Mouse (Mus musculus) lung, embryonic 15.5 days (tissue): Measurements from ENCODE around the gene Cnot10. TPM values are rescaled to one million over a fixed set of nuclear protein-coding genes. Genes with fewer than 3 reads are reported as not detected.

Source experiments
- ATAC-seq: fragments of 200-750 bp; cut with Nextera tagmentation; 2 replicates; pipeline ENCODE4 v1.8.0; 2017; ENCODE audit warnings: moderate number of reproducible peaks, borderline replicate concordance; ENCODE audit not compliant: low FRiP score, low TSS enrichment; ENCODE audit errors: extremely low read depth
- H3K27ac ChIP-seq: fragments of 300-500 bp; sonication (generic); 2 replicates; pipeline ENCODE4 v1.5.1; 2015; ENCODE audit warnings: moderate library complexity, mild to moderate bottlenecking, inconsistent platforms
- H3K27me3 ChIP-seq: fragments of 300-500 bp; sonication (generic); 2 replicates; pipeline ENCODE4 v1.6.1; 2015; ENCODE audit warnings: inconsistent platforms
- H3K36me3 ChIP-seq: fragments of 300-500 bp; sonication (generic); 2 replicates; pipeline ENCODE4 v1.6.1; 2015; ENCODE audit warnings: inconsistent platforms
- H3K4me1 ChIP-seq: fragments of 300-500 bp; sonication (generic); 2 replicates; pipeline ENCODE4 v1.6.1; 2015; ENCODE audit warnings: inconsistent platforms
- H3K4me2 ChIP-seq: fragments of 300-500 bp; sonication (generic); 2 replicates; pipeline ENCODE4 v1.6.1; 2015; ENCODE audit warnings: inconsistent platforms, mild to moderate bottlenecking, moderate library complexity
- H3K4me3 ChIP-seq: fragments of 300-500 bp; sonication (generic); 2 replicates; pipeline ENCODE4 v1.5.1; 2015; ENCODE audit warnings: mild to moderate bottlenecking, inconsistent platforms
- H3K9ac ChIP-seq: fragments of 300-500 bp; sonication (generic); 2 replicates; pipeline ENCODE4 v1.6.1; 2015; ENCODE audit warnings: inconsistent platforms
- H3K9me3 ChIP-seq: fragments of 300-500 bp; sonication (generic); 2 replicates; pipeline ENCODE4 v1.6.1; 2016; ENCODE audit warnings: inconsistent platforms
- WGBS: fragments of 180-500 bp; shearing (Covaris S2); methylation state at CpG from one replicate; pipeline ENCODE4 v1.1.7; 2015; 5-methylcytosine and 5-hydroxymethylcytosine counted together
- polyA plus RNA-seq: library from polyadenylated mRNA; unstranded; fragments of >200 nt; fragmentation: Nextera tagmentation; extraction: Ambion mirVana; gene quantifications from 2 replicates; pipeline ENCODE4 v1.2.1, GENCODE M21; 2015

The Cnot10 gene
- polyA plus RNA-seq: 63.0 and 65.3 TPM in 2 replicates

- 4% methylated on average over 51 of the region's 51 CpGs for WGBS
- peak within 1 kb of the TSS; percentile 79 for H3K9ac ChIP-seq
These were observed at the start of gene Cnot10 for GRCm38 (mm10) chr9:114639839-114640646. TSS of gene Cnot10 (minus strand) at chr9:114640184.

GRCm38 (mm10) chr9:114688953-114689407 is 49.0 kb upstream of the Cnot10 start:
- Histone ChIP-seq H3K9me3 (no peaks in the 10 kb centered on the region), H3K9ac (peak overlapping the region; percentile 86), H3K4me3 (peak overlapping the region; percentile 79), H3K27me3 (no peaks in the 10 kb centered on the region), H3K27ac (peak overlapping the region; percentile 79), H3K36me3 (peaks cover 13% of the 10 kb centered on the region), H3K4me2 (peak overlapping the region; percentile 73), H3K4me1 (peaks cover 21% of the 10 kb centered on the region)
- ATAC-seq: peak; percentile 80
- under 1% methylated on average over 50 of the region's 50 CpGs for WGBS

More at GRCm38 (mm10) chr9:114639839-114640646, at the start of gene Cnot10:
- peak; percentile 99 for ATAC-seq
- peak within 1 kb of the TSS; percentile 84 for H3K4me2 ChIP-seq
- H3K4me1 ChIP-seq: peaks cover 16% of the 10 kb centered on the region
- peak within 1 kb of the TSS; percentile 79 for H3K4me3 ChIP-seq
- H3K27me3 ChIP-seq: peaks cover 23% of the 10 kb centered on the region
- no peaks in the 10 kb centered on the region for H3K36me3 ChIP-seq
- no peaks in the 10 kb centered on the region for H3K9me3 ChIP-seq
- peak within 1 kb of the TSS; percentile 87 for H3K27ac ChIP-seq

- Histone ChIP-seq H3K9me3 (no peaks in the 10 kb centered on the region), H3K27me3 (no peaks in the 10 kb centered on the region), H3K4me2 (peak within 1 kb of the TSS; percentile 78), H3K36me3 (peaks cover 13% of the 10 kb centered on the region), H3K4me1 (peaks cover 21% of the 10 kb centered on the region), H3K9ac (peak within 1 kb of the TSS; percentile 86), H3K27ac (peak within 1 kb of the TSS; percentile 79), H3K4me3 (peak within 1 kb of the TSS; percentile 79)
- WGBS: under 1% methylated on average over 55 of the region's 57 CpGs
- peak; percentile 98 for ATAC-seq
These were observed 48.4 kb upstream of the Cnot10 start, which contains the start of gene Dync1li1 for GRCm38 (mm10) chr9:114688252-114688952. TSS of gene Dync1li1 (plus strand) at chr9:114688790.

- Histone ChIP-seq H3K27ac (no peak overlapping the region), H3K4me3 (peak overlapping the region; percentile 79), H3K9me3 (no peaks in the 10 kb centered on the region), H3K4me2 (peak overlapping the region; percentile 78), H3K9ac (peak overlapping the region; percentile 71; the same call in 1 of the 2 replicates), H3K4me1 (peaks cover 21% of the 10 kb centered on the region), H3K36me3 (peaks cover 10% of the 10 kb centered on the region), H3K27me3 (no peaks in the 10 kb centered on the region)
- WGBS: 71% methylated on average over 13 of the region's 13 CpGs
- ATAC-seq: no peak
These were observed 47.7 kb upstream of the Cnot10 start for GRCm38 (mm10) chr9:114687639-114688038.

- ATAC-seq: no peak
- Histone ChIP-seq H3K4me2 (no peak overlapping the region), H3K9me3 (no peaks in the 10 kb centered on the region), H3K4me1 (peaks cover 21% of the 10 kb centered on the region), H3K27ac (no peak overlapping the region), H3K9ac (no peak overlapping the region), H3K27me3 (no peaks in the 10 kb centered on the region), H3K36me3 (no peaks in the 10 kb centered on the region), H3K4me3 (no peak overlapping the region)
- 69% methylated on average over 7 of the region's 7 CpGs for whole genome bisulfite sequencing
These were observed 46.3 kb upstream of the Cnot10 start for GRCm38 (mm10) chr9:114686245-114686644.

GRCm38 (mm10) chr9:114682193-114682592 is 42.2 kb upstream of the Cnot10 start:
- Histone ChIP-seq H3K27ac (no peak overlapping the region), H3K27me3 (no peaks in the 10 kb centered on the region), H3K4me2 (no peak overlapping the region), H3K9me3 (no peaks in the 10 kb centered on the region), H3K9ac (no peak overlapping the region), H3K4me3 (no peak overlapping the region), H3K4me1 (no peaks in the 10 kb centered on the region), H3K36me3 (no peaks in the 10 kb centered on the region)
- WGBS: 68% methylated on average over 4 of the region's 4 CpGs
- ATAC-seq: no peak

- Histone ChIP-seq H3K9me3 (no peaks in the 10 kb centered on the region), H3K27ac (no peak overlapping the region), H3K27me3 (no peaks in the 10 kb centered on the region), H3K4me3 (no peak overlapping the region), H3K4me2 (no peak overlapping the region), H3K9ac (no peak overlapping the region), H3K4me1 (no peaks in the 10 kb centered on the region), H3K36me3 (no peaks in the 10 kb centered on the region)
- no peak for ATAC-seq
- WGBS: 70% methylated on average over 6 of the region's 6 CpGs
These were observed 40.5 kb upstream of the Cnot10 start for GRCm38 (mm10) chr9:114680531-114680930.

GRCm38 (mm10) chr9:114679944-114680343 is 40.0 kb upstream of the Cnot10 start:
- Histone ChIP-seq H3K4me1 (no peaks in the 10 kb centered on the region), H3K9me3 (no peaks in the 10 kb centered on the region), H3K4me3 (no peak overlapping the region), H3K9ac (no peak overlapping the region), H3K36me3 (no peaks in the 10 kb centered on the region), H3K4me2 (no peak overlapping the region), H3K27ac (no peak overlapping the region), H3K27me3 (no peaks in the 10 kb centered on the region)
- WGBS: 74% methylated on average over 5 of the region's 5 CpGs
- no peak for ATAC-seq

GRCm38 (mm10) chr9:114678576-114678975 is 38.6 kb upstream of the Cnot10 start:
- H3K9me3 ChIP-seq: no peaks in the 10 kb centered on the region
- no peak for ATAC-seq
- no peak overlapping the region for H3K27ac ChIP-seq
- H3K4me3 ChIP-seq: no peak overlapping the region
- H3K4me1 ChIP-seq: no peaks in the 10 kb centered on the region
- H3K36me3 ChIP-seq: no peaks in the 10 kb centered on the region
- H3K27me3 ChIP-seq: no peaks in the 10 kb centered on the region
- WGBS: 65% methylated on average over 5 of the region's 5 CpGs
- no peak overlapping the region for H3K9ac ChIP-seq
- H3K4me2 ChIP-seq: no peak overlapping the region

- Histone ChIP-seq H3K9ac (no peak overlapping the region), H3K27me3 (no peaks in the 10 kb centered on the region), H3K36me3 (no peaks in the 10 kb centered on the region), H3K4me3 (no peak overlapping the region), H3K9me3 (no peaks in the 10 kb centered on the region), H3K4me2 (no peak overlapping the region), H3K4me1 (peaks cover 7% of the 10 kb centered on the region), H3K27ac (no peak overlapping the region)
- 34% methylated on average over 2 of the region's 2 CpGs for WGBS
- no peak for ATAC-seq
These were observed 33.6 kb upstream of the Cnot10 start for GRCm38 (mm10) chr9:114673626-114674025.

- peak overlapping the region; percentile 27 for H3K4me3 ChIP-seq
- ATAC-seq: no peak
- H3K9me3 ChIP-seq: no peaks in the 10 kb centered on the region
- H3K36me3 ChIP-seq: no peaks in the 10 kb centered on the region
- H3K27ac ChIP-seq: no peak overlapping the region
- peaks cover 7% of the 10 kb centered on the region for H3K4me1 ChIP-seq
- peak overlapping the region; percentile 56 for H3K4me2 ChIP-seq
- WGBS: 5% methylated on average over 24 of the region's 24 CpGs
- H3K9ac ChIP-seq: no peak overlapping the region
- no peaks in the 10 kb centered on the region for H3K27me3 ChIP-seq
These were observed 32.9 kb upstream of the Cnot10 start for GRCm38 (mm10) chr9:114672703-114673561.
